Mouse (Mus musculus): ENCODE measurements around the gene Pex5.

DNA sequence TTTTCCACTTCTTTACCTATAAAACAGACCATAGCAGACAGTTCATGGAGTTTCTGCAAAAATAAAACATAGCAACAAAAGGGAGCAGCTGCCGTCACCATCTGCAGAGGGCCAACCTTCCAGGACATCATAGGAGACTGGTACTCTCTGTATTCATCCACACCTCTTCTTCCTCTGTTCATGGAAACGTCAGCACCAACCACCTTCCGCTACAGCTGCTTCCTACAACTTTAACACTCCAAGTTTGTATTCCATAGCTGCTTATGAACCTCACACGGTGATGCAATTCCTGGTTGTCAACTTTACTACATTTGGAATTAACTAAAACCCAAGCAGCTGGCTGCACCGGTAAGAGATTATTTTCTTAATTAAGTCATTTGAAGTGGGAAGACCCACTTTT, 6.5 kb downstream of the Pex5 start:
- no peak for TF ChIP-seq CTCF (IDR thresholded peaks at IDR 0.05; ENCODE audit: low read depth, low read length)
- no peak for TF ChIP-seq POLR2A (IDR thresholded peaks at IDR 0.05; ENCODE audit: insufficient read depth, low read length)
- no peak for TF ChIP-seq EP300 (IDR thresholded peaks at IDR 0.05; ENCODE audit: insufficient read depth, low read depth, low read length)

Measured in ES-Bruce4 (cell line).